Mouse (Mus musculus) thymus, adult 18-20 months (tissue): Measurements from ENCODE around the gene Grb10.

Source experiments
- DNase-seq, 2 experiments: peaks; one replicate each; pipeline ENCODE4 v3.0.0; 2022; ENCODE audit warnings: mixed read lengths in 2 of 2

Gene Grb10

GRCm38 (mm10) chr11:11943240-11944081 lies 95.0 kb downstream of the Grb10 start:
- no peak for DNase-seq

GRCm38 (mm10) chr11:11942320-11943217 lies 95.9 kb downstream of the Grb10 start:
- DNase-seq, result no peak

- no peak for DNase-seq
Measured at GRCm38 (mm10) chr11:11940833-11941681, 97.4 kb downstream of the Grb10 start.

GRCm38 (mm10) chr11:11939611-11940010 lies 98.9 kb downstream of the Grb10 start:
- no peak for DNase-seq

- no peak for DNase-seq
Measured at GRCm38 (mm10) chr11:11938591-11938990, 99.9 kb downstream of the Grb10 start.

- no peak for DNase-seq
Measured at GRCm38 (mm10) chr11:11937340-11938030, 101.0 kb downstream of the Grb10 start.

DNA sequence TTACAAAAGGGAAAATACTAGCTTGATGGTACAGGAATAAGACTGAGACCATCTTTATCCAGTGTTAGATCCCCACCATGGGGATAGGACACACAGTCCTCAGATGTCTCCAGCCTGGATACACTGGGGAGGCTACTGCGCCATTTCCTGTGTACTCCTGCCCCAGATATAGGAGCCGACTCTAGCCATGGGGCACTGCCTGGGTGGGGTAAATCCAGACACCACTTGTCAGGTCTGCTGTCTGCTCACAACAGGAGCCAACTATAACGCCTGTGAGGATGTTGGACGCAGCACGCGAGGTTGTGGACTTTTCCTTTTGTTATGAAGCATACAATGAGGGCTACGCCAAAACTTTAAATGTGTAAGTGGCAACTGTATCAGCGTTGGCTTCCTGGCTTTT lies 103.7 kb downstream of the Grb10 start:
- DNase-seq, result no peak

DNA sequence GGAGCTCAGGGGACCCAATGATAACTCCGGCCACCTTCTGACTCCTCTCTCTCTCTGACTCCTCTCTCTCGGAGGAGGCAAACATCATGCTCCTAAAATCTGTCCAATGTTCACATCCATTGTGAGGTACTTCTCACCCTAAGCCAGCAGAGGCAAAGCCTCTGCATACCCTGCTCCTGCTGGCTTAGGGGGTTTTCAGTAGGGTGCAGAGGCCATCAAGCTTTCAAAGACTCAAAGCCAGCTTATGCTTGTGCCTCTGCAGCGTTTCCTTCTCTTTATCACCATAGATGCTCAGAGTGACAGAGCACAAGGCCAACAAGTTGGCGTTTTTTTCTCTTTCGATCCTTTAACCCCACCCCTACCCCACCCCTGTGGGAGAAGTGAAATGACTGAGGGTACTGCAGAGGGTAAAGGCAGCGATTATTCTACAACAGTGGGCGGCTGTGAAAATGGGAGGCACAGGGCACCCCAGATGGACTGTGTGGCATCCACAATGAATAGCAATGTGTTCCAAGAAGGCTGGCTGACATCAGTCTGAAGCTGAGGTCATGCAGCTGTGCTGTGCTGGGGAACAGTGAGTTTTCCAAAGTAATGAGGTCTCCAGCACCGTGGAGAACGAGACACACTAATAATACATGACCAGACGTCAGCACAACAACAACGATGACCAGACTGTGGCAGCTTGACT lies 106.2 kb downstream of the Grb10 start:
- no peak for DNase-seq

DNA sequence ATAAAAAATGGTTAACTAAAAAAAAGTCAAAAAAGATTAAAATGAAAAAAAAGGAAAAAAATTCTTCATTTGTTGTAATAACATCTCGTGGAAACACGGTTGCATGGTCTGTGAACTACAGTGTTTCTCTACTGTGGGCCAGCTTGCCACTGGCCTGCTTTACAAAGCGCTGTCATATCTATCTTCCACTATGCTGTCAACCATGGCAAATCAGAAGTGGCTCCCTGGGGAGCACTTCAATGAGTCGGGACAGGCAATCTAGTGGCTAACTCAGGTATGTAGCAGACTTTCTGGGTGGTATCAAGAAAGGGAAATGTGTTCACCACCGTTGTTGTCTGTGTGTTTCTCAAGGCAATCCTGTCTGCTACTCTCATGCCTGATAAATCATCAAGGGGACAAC lies 106.8 kb downstream of the Grb10 start:
- no peak for DNase-seq

GRCm38 (mm10) chr11:11930527-11930926 lies 108.0 kb downstream of the Grb10 start:
- no peak for DNase-seq

GRCm38 (mm10) chr11:11929059-11929458 lies 109.4 kb downstream of the Grb10 start:
- no peak for DNase-seq

- DNase-seq, result no peak
Measured at GRCm38 (mm10) chr11:11928586-11928985, 109.9 kb downstream of the Grb10 start.

DNA sequence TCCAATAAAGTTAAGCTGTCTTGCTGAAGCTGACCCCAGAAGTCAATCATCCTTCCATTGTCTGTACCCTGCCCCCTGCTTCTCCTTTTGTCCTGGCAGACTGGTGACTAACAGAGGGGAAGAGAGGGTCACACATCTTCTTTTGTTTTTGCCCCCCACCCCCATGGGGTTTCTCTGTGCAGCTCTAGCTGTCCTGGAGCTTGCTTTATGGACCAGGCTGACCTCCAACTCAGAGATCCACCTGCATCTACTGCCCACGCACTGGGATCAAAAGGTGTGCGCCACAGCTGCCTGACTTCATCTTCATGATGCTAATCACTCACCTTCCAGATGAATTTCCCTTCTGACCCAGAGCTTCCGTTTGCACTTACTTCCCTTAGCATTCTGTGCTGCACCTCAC lies 114.6 kb downstream of the Grb10 start:
- DNase-seq, result no peak

- DNase-seq, result no peak
Measured at GRCm38 (mm10) chr11:11923345-11923744, 115.1 kb downstream of the Grb10 start.

DNA sequence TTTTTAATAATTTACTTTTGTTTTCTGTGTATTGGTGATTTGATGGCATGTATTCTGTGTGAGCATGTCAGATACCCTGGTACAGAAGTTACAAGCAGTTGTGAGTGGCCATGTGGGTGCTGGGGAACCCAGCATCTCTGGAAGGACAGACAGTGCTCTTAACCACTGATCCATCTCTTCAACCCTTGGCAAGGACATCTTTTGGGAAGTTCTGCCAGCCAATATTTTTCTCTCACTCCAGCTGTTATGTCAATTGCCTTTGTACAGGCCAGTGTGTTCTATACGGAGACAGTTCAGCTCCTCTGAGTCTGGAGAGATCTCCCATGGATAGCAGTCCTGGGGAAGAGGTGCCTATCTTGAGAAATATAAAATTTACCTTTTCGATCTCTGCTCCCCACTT lies 116.4 kb downstream of the Grb10 start:
- no peak for DNase-seq

DNA sequence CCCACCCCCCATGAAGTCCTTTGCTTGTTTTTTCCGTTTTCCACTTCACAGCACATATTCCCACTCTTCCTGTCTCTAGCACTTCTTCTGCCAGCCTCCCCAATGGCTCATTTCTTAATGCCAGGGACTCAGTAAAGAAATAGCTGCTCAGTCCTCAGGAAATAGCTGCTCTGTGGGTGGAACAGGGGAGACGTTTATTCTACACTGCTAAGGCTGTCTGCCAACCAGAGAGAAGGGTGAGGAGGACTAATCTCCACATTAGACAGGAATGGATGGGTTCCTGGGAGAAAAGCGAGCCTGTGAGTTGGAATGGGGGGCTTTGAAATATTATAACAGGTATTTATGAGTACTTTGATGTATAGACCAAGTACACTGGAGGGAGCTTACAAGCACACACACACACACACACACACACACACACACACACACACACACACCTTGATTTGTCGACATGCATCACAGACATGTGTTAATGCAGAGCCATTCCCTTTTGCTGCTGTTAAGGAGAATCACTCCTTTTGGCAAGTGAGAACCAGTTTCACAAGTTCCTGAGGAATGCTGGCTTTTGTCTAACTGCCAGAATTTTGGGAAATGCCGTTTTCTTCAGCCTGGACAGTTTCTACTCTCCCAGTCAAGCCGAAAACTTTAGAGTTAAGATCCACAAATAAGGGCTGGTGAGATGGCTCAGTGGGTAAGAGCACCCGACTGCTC lies 130.6 kb downstream of the Grb10 start:
- no peak for DNase-seq

GRCm38 (mm10) chr11:11905518-11905917 lies 133.0 kb downstream of the Grb10 start:
- DNase-seq, result no peak

GRCm38 (mm10) chr11:11904995-11905394 lies 133.5 kb downstream of the Grb10 start:
- no peak for DNase-seq

- no peak for DNase-seq
Measured at GRCm38 (mm10) chr11:11901509-11901908, 137.0 kb downstream of the Grb10 start.

DNA sequence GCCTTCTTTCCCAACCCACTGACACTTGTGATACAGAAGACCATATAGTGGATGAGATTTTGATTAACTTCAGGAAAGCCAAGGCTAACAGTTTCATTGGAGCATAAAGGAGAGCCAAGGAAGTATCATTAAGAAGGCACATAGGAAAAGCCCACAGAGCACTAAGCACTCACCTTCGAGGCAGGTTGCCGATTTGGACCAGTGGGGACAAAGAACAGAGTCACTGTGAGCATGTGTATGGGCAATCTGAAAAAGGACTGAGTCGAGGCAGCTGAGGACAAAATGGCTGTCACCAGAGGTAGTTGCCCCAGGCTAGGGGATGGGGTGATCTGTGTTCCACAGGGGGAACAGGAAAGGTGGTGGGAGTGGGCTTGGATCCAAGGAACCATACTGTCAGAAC lies 140.0 kb downstream of the Grb10 start:
- no peak for DNase-seq
